Mouse (Mus musculus) inflammation-experienced regulatory T-cells, adult 6 months (primary cell): ENCODE measurements around the gene Mrtfb. TPM values are rescaled to one million over a fixed set of nuclear protein-coding genes. Genes with fewer than 3 reads are reported as not detected.
"Not testable (repeated sequence)": the region's sequence is repeated elsewhere in the genome, so short reads cannot be mapped to it uniquely, and the experiment has no call there.

ENCODE experiments used
- ATAC-seq: one replicate; pipeline ENCODE4 v1.8.0; 2017
- polyA plus RNA-seq, 3 experiments: library from polyadenylated mRNA; unstranded; fragments of 100-300 nt; shearing (Covaris generic); gene quantifications; one replicate each; pipeline ENCODE4 v1.2.1; 2017

Gene Mrtfb
- polyA plus RNA-seq, 3 experiments from 2014 or later = 10.0 to 16.4 (median 14.8) TPM

DNA sequence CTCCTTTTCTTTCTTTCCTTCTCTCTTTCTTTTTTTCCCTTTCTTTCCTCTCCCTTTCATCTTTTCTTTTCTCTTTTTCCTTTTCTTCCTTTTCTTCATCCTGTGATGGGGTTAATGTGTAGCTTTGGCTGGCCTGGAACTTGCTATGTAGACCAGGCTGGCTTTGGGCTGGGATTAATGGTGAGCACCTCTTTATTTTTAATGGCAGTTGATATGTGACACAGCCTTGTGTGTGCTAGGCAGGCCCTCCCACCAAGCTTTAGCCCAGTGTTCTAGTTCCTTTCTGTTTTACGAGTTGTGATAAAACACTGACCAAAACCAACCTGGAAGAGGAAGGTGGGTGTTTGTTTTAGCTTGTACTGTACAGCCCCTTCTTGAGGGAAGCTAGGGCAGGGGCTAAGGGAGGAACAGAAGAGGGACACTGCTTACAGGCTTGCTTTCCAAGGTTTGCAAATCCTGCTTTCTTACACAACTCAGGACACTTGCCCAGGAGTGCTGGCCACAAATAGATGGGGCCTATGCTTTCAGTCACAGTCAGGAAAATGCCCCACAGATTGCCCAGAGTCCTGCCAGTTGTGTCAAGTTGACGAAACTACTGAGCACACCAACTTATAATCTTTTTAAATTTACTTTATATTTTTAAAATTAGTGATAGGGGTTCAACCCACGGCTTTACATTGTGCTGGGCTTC, 20.6 kb downstream of the Mrtfb start:
- ATAC-seq = no peak

GRCm38 (mm10) chr16:13286425-13286824, 30.1 kb downstream of the Mrtfb start:
- not testable (repeated sequence) for ATAC-seq

DNA sequence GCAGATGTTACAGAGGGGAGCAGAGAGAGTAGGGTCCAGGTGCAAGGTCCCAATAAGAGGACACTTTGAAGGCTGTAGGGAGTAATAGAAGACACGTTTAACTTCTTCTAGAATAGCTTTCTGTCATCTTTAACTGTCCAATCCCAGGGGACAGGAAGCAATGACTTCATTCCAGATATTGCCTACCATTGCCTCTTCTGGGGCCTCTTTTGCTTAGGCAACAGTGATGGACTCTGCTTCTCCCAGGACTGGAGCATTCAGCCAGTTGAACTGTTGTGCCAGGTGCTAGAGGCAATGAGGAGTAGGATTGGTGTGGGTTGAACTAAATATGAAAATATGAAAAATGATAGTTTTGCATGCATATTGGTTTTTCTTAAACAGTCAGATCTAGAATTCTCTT, 41.6 kb downstream of the Mrtfb start:
- ATAC-seq = no peak

- peak; percentile 56 for ATAC-seq
Observed at GRCm38 (mm10) chr16:13298991-13299390, 42.7 kb downstream of the Mrtfb start.

DNA sequence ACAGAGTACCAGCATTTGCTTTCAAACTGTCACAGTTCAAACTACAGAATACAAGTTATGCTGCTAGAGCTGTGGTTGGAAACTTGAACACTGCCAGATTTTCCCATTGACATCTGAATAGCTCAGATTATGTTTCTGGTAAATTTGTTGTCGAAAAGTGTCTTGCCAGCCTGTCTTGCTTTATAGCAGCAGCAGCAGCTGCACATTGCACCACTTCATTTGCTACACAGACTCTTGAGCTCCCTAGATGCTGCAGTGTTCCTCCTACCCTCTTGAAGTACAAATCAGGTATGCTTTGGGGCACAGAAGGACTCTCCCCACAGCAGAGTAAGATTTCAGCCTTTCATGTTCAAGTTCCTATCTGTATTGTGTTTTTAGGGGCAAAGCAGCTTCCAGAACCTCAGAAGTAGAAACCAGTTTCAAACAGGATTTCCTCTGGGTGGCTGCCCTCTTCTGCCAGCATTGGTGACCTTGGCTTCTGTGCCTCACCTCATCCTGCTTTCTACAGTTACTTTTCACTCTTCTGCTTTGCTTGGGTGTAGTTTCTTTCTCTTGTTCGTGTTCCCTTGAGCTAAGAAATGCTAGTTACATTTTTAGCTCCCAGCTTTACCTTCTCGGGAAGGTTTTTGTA, 49.9 kb downstream of the Mrtfb start:
- ATAC-seq = peak; percentile 41

DNA sequence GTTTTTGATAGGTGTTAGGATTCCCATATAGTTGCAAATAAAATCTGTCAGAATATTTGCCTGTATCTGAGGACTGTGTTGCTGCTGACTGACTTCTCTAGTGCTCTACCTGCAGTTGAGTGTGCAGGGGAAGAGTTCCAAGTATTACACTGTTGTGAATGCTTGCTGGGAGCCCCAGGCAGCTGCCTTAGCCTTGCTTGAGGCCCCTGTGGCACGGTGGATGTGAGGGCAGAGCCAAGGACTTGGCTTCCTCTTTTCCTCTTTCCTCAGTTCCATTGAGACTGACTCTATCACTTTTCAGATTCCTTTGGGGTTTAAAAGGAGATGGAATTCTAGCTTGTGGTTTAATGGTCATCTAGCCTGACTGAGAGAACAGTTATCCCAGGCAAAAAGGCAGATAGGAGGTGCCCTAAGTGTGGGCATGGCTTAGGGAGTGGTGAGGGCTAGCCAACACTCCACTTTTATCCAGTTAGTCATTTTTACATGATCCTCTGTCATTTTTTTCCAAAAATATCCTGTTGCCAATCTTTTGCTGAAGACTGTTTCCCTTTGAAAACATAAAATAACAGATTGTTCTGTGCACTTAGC, 53.9 kb downstream of the Mrtfb start:
- ATAC-seq = no peak

- no peak for ATAC-seq
Observed at GRCm38 (mm10) chr16:13311374-13311773, 55.1 kb downstream of the Mrtfb start.

- no peak for ATAC-seq
Observed at GRCm38 (mm10) chr16:13313096-13313719, 56.9 kb downstream of the Mrtfb start.

DNA sequence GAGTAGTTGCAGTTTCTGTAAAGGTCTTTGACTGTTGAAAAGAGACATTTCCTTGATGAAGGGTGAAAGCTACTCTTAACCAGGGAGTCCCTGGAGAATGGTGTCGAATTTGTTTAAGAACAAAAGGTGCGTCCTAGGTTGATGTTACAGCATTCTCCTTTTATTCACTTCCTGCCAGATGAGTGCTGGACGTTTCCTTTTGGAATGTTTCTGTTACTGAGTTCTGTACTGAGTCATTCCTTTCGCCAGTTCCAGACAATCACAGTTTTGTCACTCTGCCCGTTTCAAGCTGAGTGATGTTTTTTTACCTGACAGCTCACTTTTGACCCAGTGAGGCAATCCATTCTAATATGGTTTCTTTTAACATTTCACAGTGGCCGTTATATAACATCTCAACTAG, 67.5 kb downstream of the Mrtfb start:
- ATAC-seq = no peak

- no peak for ATAC-seq
Observed at GRCm38 (mm10) chr16:13326622-13327021, 70.3 kb downstream of the Mrtfb start.

DNA sequence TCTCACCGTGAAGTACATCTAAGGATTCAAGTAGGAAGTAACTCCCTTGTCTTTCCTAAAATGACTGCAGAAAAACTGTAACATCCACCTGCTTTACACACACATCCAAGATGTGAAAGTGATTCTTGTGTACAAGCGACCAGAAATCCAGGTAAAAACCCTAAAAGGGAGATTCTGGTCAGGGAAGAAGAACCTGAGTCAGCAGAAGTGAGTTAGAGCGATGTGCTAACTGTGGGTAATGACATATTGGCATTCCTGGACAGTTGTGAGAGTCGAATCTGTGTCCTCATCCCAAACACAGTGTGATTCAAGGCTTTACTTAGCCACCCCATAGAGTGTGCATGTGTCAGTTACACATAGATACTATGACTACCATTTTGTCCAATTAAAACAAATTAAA, 72.4 kb downstream of the Mrtfb start:
- no peak for ATAC-seq

DNA sequence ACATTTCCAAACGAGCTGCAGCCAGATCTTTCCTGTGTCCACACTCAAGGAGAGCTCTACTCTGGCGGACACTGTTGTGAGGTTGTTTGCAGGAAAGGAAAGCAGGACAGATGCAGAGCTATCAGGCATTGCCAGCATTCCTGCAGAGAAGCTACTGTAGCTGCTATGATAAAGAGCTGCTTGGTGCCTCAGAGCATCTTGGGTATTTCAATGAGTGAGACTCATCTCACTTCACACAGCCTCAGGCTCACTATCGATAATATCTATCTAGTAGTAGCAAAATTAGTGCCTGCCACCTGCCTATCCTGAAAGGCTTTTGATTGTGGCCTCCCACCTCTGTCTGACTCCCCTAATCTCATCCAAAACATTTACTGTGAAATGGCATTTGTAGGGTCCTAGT, 73.4 kb downstream of the Mrtfb start:
- no peak for ATAC-seq

DNA sequence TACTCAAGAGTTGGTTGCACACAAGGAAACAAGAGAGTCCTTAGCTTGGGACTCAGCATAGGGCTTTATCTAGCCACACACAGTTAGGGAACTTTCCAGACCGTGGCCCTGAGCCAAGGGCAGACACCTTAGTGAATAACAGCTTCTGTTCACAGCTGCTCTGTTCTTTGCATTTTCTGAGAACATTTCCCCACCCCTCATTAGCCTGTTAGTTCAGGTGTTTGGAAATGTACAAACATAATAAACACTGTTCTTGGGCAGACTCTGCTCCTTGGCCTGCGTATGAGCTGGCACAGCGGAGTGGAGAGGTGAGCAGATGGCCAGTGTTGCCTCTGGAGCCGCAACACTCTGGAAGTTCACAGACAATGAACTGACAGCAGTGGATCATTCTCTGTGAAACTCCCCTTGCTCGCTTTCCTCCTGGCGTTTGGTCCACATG, 74.0 kb downstream of the Mrtfb start:
- no peak for ATAC-seq

DNA sequence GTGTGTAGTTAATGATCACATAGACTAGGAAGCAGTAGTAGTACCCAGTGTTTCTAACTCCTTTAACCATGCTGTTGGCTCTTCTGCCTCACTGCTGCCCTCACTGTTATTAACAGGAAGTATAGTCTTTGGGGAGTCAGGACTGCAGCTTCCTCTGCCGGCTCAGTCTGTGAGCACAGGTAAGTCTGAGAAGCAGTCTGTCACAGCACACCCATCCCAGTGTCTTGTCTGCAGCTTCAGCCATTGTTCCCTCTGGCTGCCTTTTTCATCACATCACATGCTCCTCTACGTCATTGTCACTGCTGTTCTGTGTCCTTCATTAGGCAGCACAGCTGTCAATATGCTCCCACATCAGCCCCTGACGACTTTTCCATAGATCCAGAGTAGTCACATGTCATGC, 75.6 kb downstream of the Mrtfb start:
- no peak for ATAC-seq

DNA sequence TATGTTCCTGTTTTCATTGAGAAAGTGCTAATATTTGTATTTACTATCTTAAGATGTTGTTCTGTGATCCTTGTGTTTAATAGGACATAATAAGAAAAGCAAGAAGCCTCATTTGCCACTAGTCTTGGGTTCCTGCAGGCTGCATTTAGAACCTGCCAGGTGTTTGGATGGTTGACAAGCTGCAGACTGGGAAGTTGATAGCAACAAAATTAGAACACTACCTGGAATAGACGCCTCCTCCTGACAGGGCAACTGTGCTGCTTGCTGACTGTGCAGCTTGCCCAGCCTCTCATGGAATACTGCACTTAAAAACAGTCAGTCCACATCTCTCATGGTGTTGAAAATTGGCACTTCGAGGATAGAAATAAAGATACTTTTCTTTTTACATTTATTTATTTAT, 76.3 kb downstream of the Mrtfb start:
- ATAC-seq = no peak

GRCm38 (mm10) chr16:13333781-13334341, 77.6 kb downstream of the Mrtfb start:
- no peak for ATAC-seq

- no peak for ATAC-seq
Observed at GRCm38 (mm10) chr16:13336503-13337230, 80.4 kb downstream of the Mrtfb start.

- ATAC-seq = no peak
Observed at GRCm38 (mm10) chr16:13338094-13338493, 81.8 kb downstream of the Mrtfb start.

DNA sequence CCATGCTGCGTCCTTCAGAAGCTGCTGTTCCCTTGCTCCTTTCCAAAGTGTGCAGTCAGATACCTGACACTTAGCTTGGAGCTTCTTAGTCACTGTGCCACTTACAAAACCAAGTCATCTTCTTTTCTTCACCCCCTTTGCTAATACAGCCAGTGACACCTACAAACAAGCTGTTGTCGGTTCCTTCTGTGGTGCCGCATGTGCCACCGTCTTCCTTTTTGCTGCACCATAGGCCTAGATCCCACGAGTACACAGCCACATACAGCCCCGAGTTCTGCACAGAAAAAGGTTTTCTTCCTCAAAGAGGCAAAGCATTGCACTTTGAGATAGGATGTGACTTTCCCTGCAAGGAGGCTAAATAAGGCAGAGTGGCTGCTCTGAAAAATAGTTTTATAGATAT, 83.2 kb downstream of the Mrtfb start:
- ATAC-seq = no peak

GRCm38 (mm10) chr16:13345822-13346221, 89.5 kb downstream of the Mrtfb start:
- not testable (repeated sequence) for ATAC-seq

GRCm38 (mm10) chr16:13350729-13351128, 94.4 kb downstream of the Mrtfb start:
- no peak for ATAC-seq

DNA sequence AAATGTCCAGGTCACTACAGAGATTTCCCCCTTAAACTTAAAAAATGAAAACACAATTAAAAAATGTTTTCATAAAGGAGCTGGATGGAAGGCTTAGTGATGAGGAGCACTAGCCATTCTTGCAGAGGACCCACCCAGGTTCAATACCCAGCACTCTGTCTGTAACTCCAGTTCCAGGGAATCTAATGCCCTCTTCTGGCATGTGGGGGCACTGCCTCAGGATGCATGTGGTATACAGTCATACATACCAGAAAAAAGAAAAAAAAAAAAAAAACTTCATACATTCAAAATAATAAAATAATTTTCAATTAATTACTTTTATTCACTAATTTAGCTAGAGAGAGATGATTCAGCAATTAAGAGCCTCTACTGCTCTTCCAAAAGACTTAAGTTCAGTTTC, 95.0 kb downstream of the Mrtfb start:
- ATAC-seq = no peak

DNA sequence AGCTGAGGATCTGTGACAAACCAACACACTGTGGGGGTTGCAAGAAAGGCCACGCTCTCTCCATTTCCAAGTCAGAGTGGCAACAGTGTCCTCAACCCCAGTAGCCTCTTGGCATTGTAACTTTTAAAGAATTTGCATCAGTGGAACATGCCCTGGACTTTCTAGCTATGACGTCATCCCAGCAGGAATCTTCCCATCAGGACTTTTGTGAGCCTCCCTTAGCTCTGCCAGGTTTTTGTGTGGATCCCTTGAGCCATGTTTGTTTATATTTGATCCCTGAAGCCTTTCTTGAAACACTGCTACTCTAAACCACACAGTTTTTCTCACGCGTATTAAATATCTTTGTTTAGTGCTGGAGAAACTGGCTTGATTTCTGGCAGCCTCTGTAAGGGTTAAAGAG, 97.6 kb downstream of the Mrtfb start:
- no peak for ATAC-seq
